Mouse (Mus musculus) intestine, embryonic 16.5 days (tissue): ENCODE results near the gene Samd13. TPM values are rescaled to one million over a fixed set of nuclear protein-coding genes. Genes with fewer than 3 reads are reported as not detected.

ENCODE experiments used
- ATAC-seq: fragments of 200-750 bp; cut with Nextera tagmentation; 2 replicates; pipeline ENCODE4 v1.8.0; 2017; ENCODE audit warnings: moderate TSS enrichment, moderate library complexity
- H3K27ac ChIP-seq: fragments of 300-500 bp; sonication (generic); 2 replicates; pipeline ENCODE4 v1.5.1; 2014; ENCODE audit warnings: mild to moderate bottlenecking, low read length
- H3K27me3 ChIP-seq: fragments of 300-500 bp; sonication (generic); replicated peaks from 2 replicates; pipeline ENCODE4 v1.6.1; 2014; ENCODE audit warnings: low read length, control low read depth, mixed read lengths; ENCODE audit not compliant: control insufficient read depth, insufficient read depth
- H3K36me3 ChIP-seq: fragments of 300-500 bp; sonication (generic); 2 replicates; pipeline ENCODE4 v1.6.1; 2014; ENCODE audit warnings: low read length, control low read depth; ENCODE audit not compliant: control insufficient read depth, insufficient read depth
- H3K4me1 ChIP-seq: fragments of 300-500 bp; sonication (generic); 2 replicates; pipeline ENCODE4 v1.6.1; 2014; ENCODE audit warnings: low read length, control low read depth, mixed read lengths; ENCODE audit not compliant: control insufficient read depth, insufficient read depth
- H3K4me2 ChIP-seq: fragments of 300-500 bp; sonication (generic); 2 replicates; pipeline ENCODE4 v1.6.1; 2014; ENCODE audit warnings: low read depth, low read length, control low read depth
- H3K4me3 ChIP-seq: fragments of 300-500 bp; sonication (generic); 2 replicates; pipeline ENCODE4 v1.5.1; 2014; ENCODE audit warnings: mild to moderate bottlenecking, low read length
- H3K9ac ChIP-seq: fragments of 300-500 bp; sonication (generic); 2 replicates; pipeline ENCODE4 v1.6.1; 2014; ENCODE audit warnings: low read depth, low read length
- H3K9me3 ChIP-seq: fragments of 300-500 bp; sonication (generic); 2 replicates; pipeline ENCODE4 v1.6.1; 2016; ENCODE audit warnings: low read length, control low read depth; ENCODE audit not compliant: control insufficient read depth
- WGBS: fragments of 180-500 bp; shearing (Covaris S2); extraction: QIAGEN DNeasy Blood & Tissue Kit; methylation state at CpG from one replicate; pipeline ENCODE4 v1.1.7; 2014; 5-methylcytosine and 5-hydroxymethylcytosine counted together
- polyA plus RNA-seq: library from polyadenylated mRNA; unstranded; fragments of >200 nt; fragmentation: Nextera tagmentation; extraction: Ambion mirVana; gene quantifications from 2 replicates; pipeline ENCODE4 v1.2.1, GENCODE M21; 2015

Samd13 gene
- polyA plus RNA-seq, 1 experiment from 2014 or later, result 0.66 TPM

GRCm38 (mm10) chr3:146708381-146708780 lies 23.0 kb upstream of the Samd13 start:
- Histone ChIP-seq H3K27ac (no peak overlapping the region), H3K4me2 (no peak overlapping the region), H3K4me1 (no peaks in the 10 kb centered on the region), H3K27me3 (no peaks in the 10 kb centered on the region), H3K9me3 (no peaks in the 10 kb centered on the region), H3K36me3 (no peaks in the 10 kb centered on the region), H3K9ac (no peak overlapping the region), H3K4me3 (no peak overlapping the region)
- WGBS, result 49% methylated on average over 3 of the region's 3 CpGs
- ATAC-seq, result peak; percentile 76

DNA sequence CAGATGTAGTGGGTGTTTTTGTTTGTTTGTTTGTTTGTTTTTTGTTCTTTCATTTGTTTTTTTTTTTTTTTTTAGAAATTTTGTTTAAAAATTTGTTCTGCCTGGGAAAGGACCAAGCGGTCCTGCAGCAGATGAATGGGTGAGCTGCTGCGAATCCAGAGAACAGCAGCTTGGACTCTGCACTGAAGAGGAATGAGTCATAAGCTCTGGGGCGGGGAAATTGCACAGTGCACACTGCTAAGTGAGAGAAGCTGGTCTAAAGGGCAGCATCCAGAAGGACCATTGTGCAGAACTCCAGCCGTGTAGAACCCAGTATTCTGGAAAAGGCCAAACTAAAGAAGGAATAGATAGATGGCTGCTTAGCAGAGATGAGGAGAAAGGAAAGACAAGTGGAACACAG lies 18.7 kb upstream of the Samd13 start:
- no peak overlapping the region for H3K27ac ChIP-seq
- WGBS, result 81% methylated on average over 4 of the region's 4 CpGs
- no peak overlapping the region for H3K9ac ChIP-seq
- H3K9me3 ChIP-seq, result no peaks in the 10 kb centered on the region
- no peak overlapping the region for H3K4me3 ChIP-seq
- H3K27me3 ChIP-seq, result no peaks in the 10 kb centered on the region
- no peak overlapping the region for H3K4me2 ChIP-seq
- ATAC-seq, result peak; percentile 65
- no peaks in the 10 kb centered on the region for H3K36me3 ChIP-seq
- no peaks in the 10 kb centered on the region for H3K4me1 ChIP-seq

DNA sequence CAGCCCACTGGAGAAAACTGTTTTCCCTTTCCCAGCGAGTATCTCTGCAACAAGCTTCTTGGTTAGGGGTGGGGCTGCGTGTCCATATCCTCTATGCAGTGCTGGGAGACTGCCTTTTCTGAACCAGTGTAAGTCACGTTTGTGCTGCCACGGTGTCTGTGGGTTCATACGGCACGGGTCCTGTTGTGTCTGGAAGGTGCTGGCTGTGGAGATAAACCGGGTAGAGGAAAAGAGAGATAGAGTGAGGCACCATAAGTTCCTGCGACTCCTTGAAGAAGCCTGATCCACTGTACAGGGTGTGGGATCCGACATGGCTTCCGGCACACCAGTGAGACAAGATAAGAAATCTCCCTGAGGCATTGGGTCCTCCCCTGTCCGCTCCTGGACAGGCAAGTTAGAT lies 14.7 kb upstream of the Samd13 start:
- Histone ChIP-seq H3K27me3 (no peaks in the 10 kb centered on the region), H3K36me3 (no peaks in the 10 kb centered on the region), H3K4me2 (no peak overlapping the region), H3K9me3 (no peaks in the 10 kb centered on the region), H3K4me3 (no peak overlapping the region), H3K27ac (no peak overlapping the region), H3K4me1 (no peaks in the 10 kb centered on the region), H3K9ac (no peak overlapping the region)
- WGBS, result 75% methylated on average over 11 of the region's 11 CpGs
- ATAC-seq, result no peak

GRCm38 (mm10) chr3:146698982-146699381 lies 13.6 kb upstream of the Samd13 start:
- no peaks in the 10 kb centered on the region for H3K4me1 ChIP-seq
- no peaks in the 10 kb centered on the region for H3K9me3 ChIP-seq
- no peaks in the 10 kb centered on the region for H3K27me3 ChIP-seq
- ATAC-seq, result no peak
- WGBS, result 64% methylated on average over 11 of the region's 11 CpGs
- H3K36me3 ChIP-seq, result no peaks in the 10 kb centered on the region
- no peak overlapping the region for H3K4me2 ChIP-seq
- H3K27ac ChIP-seq, result no peak overlapping the region
- H3K4me3 ChIP-seq, result no peak overlapping the region
- no peak overlapping the region for H3K9ac ChIP-seq

DNA sequence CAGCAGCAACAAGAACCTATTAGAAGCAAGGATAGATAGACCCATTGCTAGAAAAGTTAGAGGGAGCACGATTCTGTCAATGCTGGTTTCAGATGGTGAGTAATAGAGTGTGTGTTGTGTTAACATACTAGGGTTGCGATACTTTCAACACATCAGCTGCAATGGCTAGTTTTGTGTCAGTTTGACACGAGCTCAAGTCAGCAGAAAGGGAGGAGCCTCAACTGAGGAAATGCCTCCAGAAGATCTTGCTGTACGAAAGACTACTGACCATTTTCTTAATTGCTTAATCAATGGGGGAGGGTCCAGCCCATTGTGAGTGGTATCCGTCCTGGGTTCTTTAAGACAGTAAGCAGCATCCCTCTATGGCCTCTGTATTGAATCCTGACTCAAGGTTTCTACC lies 7.2 kb upstream of the Samd13 start:
- 79% methylated on average over 5 of the region's 5 CpGs for WGBS
- no peaks in the 10 kb centered on the region for H3K4me1 ChIP-seq
- H3K27me3 ChIP-seq, result no peaks in the 10 kb centered on the region
- H3K9ac ChIP-seq, result no peak overlapping the region
- no peak for ATAC-seq
- H3K27ac ChIP-seq, result no peak overlapping the region
- H3K36me3 ChIP-seq, result no peaks in the 10 kb centered on the region
- H3K9me3 ChIP-seq, result no peaks in the 10 kb centered on the region
- H3K4me2 ChIP-seq, result no peak overlapping the region
- no peak overlapping the region for H3K4me3 ChIP-seq

- Histone ChIP-seq H3K4me1 (peaks cover 7% of the 10 kb centered on the region), H3K4me2 (no peak overlapping the region), H3K36me3 (no peaks in the 10 kb centered on the region), H3K27ac (no peak overlapping the region), H3K27me3 (no peaks in the 10 kb centered on the region), H3K4me3 (no peak overlapping the region), H3K9ac (no peak overlapping the region), H3K9me3 (no peaks in the 10 kb centered on the region)
- WGBS, result 83% methylated on average over 4 of the region's 4 CpGs
- no peak for ATAC-seq
Measured at GRCm38 (mm10) chr3:146687121-146687725, 1.8 kb upstream of the Samd13 start.

GRCm38 (mm10) chr3:146686428-146686827 lies 1.0 kb upstream of the Samd13 start:
- no peak for ATAC-seq
- Histone ChIP-seq H3K4me2 (no peak overlapping the region), H3K9ac (no peak overlapping the region), H3K4me1 (peaks cover 9% of the 10 kb centered on the region), H3K36me3 (no peaks in the 10 kb centered on the region), H3K4me3 (no peak overlapping the region), H3K27ac (no peak overlapping the region), H3K27me3 (no peaks in the 10 kb centered on the region), H3K9me3 (no peaks in the 10 kb centered on the region)
- 86% methylated on average over 8 of the region's 8 CpGs for WGBS

DNA sequence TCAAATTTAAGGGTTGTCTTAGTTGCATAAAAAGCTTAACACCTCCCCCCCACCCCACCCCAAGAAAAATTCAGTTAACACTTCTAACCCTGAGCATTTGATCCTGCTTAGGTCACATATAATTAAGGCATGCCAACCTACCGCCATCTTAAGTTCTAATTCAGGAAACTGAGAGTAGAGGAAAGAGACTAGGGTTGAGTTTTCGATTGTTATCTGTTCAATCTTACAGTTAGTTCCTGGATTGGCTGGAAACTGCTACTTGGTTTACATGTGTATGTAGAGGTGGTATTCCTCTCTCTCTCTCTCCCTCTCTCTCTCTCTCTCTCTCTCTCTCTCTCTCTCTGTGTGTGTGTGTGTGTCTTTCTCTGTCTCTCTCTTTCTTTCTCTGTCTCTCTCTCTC lies 2.3 kb downstream of the Samd13 start:
- Histone ChIP-seq H3K4me3 (no peak overlapping the region), H3K9ac (no peak overlapping the region), H3K4me1 (peaks cover 9% of the 10 kb centered on the region), H3K27me3 (no peaks in the 10 kb centered on the region), H3K36me3 (no peaks in the 10 kb centered on the region), H3K9me3 (no peaks in the 10 kb centered on the region), H3K27ac (no peak overlapping the region), H3K4me2 (no peak overlapping the region)
- no peak for ATAC-seq
- 78% methylated on average over 2 of the region's 2 CpGs for WGBS

DNA sequence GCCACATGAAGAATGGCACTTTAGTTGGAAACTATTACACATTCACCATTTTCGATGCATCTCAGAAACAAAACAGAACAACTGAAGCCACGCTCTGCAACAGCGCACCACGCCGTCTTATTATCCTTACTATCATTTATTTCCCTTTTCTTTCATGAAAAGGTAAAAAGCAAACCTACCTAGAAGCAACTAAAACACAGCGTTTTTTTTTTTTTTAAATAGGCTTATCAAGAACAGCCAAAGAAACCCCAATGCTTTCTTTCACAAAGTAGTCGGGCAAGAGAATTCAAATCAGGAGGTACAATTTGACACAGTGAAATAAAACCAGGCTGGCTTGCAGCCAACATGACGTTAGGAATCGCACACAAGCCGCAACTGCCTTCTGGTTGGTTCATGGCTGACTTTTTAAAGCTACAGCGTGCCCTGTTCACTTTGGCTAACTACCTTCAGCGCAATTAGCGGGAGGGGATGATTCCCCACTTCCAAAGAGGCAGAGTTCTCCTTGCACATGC lies 3.2 kb downstream of the Samd13 start:
- Histone ChIP-seq H3K9me3 (no peaks in the 10 kb centered on the region), H3K27ac (no peak overlapping the region), H3K27me3 (no peaks in the 10 kb centered on the region), H3K36me3 (no peaks in the 10 kb centered on the region), H3K4me2 (peak overlapping the region; percentile 62), H3K9ac (peak overlapping the region; percentile 31), H3K4me1 (peaks cover 9% of the 10 kb centered on the region), H3K4me3 (peak overlapping the region; percentile 33)
- WGBS, result 33% methylated on average over 13 of the region's 13 CpGs
- ATAC-seq, result peak; percentile 42; the same call in 1 of the 2 replicates

GRCm38 (mm10) chr3:146681696-146682095 lies 3.7 kb downstream of the Samd13 start:
- Histone ChIP-seq H3K27me3 (no peaks in the 10 kb centered on the region), H3K27ac (no peak overlapping the region), H3K4me2 (peak overlapping the region; percentile 62; the same call in 1 of the 2 replicates), H3K9ac (no peak overlapping the region; the same call in 1 of the 2 replicates), H3K4me1 (peaks cover 9% of the 10 kb centered on the region), H3K9me3 (no peaks in the 10 kb centered on the region), H3K36me3 (no peaks in the 10 kb centered on the region), H3K4me3 (no peak overlapping the region)
- WGBS, result 61% methylated on average over 8 of the region's 8 CpGs
- no peak for ATAC-seq
